Mouse (Mus musculus) neural tube, embryonic 10.5 days (tissue): Measurements from ENCODE around the gene Cpt1a.

ENCODE experiments used
- DNase-seq: peaks from one replicate; pipeline ENCODE4 v3.0.0-alpha.2; 2017; ENCODE audit warnings: low spot score; ENCODE audit errors: extremely low spot score

Cpt1a gene

DNA sequence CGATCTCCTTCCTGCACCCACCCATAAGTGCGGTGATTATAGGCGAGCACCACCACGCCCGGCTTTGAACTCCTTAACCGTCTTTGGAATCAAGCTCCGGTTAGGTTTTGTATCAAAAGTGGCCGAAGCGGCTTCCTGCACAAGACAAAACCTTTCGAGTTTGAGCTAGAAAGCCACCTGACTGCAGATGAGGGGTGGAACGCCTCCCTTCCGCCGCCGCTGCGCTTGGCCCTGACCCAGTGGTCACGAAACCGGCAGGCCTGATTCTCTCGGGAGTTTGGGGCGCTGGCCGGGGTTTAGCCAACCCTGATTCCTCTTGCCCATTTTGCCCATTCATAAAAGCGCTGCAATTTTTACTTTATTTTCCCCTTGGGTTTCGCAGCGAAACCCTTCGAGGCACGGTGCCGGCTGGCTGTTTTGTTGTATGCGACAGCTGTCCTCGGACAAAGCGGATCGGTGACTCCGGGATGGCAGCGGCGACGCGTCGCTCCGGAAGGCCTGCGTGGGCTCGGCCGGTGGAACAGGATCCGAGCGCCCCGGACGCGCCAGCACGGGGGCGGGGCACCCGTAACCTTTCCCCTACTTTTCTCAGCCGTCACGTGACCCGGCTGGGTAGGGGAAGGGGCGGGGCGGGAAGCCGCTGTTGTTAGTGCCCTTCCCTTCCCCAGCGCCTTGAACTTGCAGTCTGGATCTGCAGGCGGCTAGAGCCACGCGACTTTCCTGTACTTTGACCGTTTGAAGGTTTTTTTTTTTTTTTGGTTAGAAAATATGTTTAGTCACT lies 3.0 kb downstream of the Cpt1a start:
- DNase-seq, result peak; percentile 92

DNA sequence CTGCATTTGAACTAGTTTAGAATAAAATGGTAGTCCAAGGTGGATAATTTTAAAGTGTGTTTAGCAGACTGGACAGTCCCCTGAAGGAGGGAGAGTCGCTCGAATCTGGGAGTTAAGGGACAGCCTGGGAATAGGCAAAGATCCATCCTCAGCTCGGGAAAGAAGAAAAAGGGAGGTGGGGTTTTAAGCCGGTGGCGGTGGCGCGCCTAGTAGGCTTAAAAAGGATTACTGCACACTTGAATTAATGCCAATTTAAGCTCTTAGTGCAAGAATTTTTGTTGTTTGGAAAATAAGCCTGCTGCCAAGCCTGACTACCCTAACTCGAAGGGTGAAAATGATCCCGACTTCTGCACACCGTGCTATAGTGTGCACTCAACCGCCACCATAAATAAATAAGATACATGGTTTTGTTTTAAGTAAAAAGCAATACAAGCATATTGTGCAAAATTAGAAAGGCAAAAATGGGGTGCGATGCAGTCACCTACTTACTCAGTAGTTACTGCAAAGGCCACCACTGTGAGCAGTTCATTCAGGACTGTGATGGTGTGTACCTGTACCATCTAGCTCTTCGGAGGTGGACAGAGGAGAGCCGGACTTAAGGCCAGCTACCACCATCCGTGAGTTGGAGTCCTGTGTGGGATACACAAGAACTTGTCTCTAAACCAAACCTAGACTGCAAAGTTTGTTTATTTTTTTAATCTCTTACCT lies 3.8 kb downstream of the Cpt1a start:
- peak; percentile 30 for DNase-seq

DNA sequence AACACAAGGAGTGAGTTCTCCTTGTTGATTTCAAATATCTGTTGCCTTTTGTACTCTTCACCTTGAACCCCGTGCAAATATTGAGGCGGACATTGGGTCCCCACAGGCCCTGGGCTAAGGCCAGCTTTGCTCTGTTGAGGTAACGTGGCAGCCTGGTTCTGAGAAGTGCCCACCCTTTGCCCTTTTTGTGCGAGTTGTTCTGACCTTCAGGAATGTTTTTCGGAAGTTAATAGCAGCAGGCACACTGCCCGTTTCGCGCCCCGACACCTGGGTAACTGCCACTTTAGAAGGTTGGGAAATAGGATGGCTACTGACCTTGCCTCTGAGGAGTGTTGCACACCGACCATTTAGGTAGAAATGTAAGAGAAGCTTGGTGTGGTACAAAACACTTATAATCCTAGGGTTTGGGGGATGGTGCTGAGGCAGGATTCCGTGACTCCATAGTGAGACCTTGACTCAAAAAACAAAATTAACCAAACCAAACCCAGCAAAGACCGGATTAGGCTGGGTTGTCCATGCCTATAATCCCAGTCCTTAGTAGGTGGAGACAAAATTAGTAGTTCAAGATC lies 4.4 kb downstream of the Cpt1a start:
- no peak for DNase-seq

- DNase-seq, result no peak
These were observed 11.1 kb downstream of the Cpt1a start for GRCm38 (mm10) chr19:3333247-3333646.

DNA sequence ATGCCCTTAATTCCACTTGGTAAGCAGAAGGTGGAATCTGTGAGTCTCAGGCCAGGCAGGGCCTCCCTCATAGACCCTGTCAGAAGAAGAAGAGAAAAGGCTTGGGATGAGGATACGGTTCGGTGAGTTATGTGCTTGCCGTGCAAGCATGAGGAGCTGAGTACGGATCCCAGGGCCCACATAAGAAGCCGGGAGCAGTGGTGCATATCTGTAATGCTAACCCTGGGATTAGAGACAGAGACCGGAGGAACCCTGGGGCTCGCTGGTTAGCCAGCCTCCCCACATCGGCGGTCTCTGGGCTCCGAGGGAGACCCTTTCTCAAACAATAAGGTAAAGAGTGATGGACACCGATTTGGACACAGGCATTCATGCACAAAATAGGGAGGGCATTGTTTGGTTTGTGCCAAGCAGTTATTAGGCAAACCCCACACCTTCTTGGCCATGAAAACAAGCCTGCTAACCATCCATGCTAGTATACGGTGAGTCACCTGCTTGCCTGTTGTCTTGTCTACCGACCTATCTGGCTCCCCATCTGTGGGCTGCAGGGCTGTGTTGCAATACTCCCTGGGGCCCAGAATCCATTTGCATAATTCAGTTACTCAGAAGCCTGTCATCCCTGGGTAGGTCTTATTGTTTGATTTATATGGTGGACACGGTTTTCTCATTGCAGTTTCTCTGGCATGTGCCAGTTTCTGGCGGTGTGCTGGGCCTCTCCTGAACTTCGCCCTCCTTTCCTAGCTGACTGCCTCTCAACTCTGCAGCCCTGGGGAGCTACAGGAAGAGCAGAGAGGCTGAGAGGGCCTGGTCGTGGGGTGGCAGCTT lies 11.8 kb downstream of the Cpt1a start:
- DNase-seq, result no peak

DNA sequence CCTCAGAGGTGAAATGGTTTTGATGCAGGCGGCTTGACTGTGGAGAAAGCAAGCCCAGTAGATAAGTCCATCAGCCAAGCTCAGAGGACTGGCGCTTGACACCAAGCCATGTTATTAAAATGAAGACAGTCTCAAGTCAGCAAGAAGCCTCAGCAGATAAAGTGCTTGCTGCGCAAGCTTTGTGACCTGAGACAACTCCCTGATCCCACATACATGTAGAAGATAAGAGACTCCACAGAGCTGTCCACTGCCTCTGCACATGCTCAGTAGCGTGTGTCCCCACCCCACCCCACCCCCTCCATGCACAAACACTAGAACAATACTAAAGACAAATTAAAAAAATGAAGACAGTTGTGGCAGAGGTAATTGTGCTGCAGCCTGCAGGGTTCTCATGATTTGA lies 12.4 kb downstream of the Cpt1a start:
- DNase-seq, result no peak

- DNase-seq, result no peak
These were observed 13.8 kb downstream of the Cpt1a start for GRCm38 (mm10) chr19:3335917-3336316.

DNA sequence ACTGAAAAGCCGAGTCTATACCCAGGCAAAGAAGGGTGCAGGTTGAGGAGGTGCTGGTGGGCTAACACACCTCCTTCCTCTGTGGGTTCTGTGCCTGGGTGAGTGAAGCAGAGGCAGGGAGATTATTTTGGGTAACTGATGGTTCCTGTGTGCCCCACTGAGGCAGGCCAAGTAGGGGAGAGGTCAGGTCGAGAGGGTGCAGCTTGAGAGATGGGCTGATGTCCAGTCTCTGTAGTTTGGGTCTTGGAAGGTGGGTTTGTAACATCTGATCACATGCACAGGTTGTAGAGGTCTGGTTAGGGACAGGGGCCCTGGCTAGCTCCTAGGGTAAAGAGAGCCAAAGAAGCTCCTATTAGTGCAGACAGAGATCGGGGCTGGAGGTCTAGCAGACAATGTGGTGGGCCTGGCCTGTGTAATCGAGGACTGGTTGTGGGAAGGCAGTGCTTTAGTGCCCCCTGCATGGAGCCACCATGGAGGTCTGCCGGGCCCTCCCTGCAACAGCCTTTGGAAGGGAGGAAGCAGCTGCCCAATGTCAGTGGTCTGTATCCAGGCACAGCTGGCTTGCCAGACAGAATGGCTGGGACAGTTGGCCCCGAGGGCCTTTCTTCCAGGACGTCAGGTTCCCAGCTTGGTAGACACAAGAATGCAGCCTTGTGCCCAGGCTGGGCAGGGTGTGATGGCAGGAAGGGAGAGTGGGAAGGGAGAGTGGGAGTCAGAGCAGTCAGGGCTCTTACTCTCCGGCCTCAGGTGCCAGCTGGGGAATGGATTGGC lies 14.5 kb downstream of the Cpt1a start:
- no peak for DNase-seq

- DNase-seq, result no peak
These were observed 17.1 kb downstream of the Cpt1a start for GRCm38 (mm10) chr19:3339187-3339586.

- DNase-seq, result no peak
These were observed 18.9 kb downstream of the Cpt1a start for GRCm38 (mm10) chr19:3341021-3341420.

DNA sequence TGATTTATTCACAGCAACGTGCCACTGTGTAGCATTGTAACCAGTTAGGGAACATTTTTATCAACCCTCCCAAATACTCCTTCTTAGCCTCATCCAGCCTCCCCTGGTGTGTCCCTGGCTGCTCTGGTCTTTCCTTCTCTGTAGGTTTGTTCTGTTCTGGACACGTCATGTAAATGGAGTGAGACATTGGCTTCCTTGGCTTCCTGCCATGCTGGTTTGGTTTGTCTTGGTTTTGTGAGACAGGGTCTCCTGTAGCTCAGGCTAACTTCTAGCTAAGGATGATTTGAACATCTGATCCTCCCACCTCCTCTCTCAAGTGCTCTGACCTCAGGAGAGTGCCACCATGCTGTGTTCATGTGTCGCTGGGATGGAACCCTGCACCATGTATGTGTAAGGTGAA lies 21.8 kb downstream of the Cpt1a start:
- no peak for DNase-seq

DNA sequence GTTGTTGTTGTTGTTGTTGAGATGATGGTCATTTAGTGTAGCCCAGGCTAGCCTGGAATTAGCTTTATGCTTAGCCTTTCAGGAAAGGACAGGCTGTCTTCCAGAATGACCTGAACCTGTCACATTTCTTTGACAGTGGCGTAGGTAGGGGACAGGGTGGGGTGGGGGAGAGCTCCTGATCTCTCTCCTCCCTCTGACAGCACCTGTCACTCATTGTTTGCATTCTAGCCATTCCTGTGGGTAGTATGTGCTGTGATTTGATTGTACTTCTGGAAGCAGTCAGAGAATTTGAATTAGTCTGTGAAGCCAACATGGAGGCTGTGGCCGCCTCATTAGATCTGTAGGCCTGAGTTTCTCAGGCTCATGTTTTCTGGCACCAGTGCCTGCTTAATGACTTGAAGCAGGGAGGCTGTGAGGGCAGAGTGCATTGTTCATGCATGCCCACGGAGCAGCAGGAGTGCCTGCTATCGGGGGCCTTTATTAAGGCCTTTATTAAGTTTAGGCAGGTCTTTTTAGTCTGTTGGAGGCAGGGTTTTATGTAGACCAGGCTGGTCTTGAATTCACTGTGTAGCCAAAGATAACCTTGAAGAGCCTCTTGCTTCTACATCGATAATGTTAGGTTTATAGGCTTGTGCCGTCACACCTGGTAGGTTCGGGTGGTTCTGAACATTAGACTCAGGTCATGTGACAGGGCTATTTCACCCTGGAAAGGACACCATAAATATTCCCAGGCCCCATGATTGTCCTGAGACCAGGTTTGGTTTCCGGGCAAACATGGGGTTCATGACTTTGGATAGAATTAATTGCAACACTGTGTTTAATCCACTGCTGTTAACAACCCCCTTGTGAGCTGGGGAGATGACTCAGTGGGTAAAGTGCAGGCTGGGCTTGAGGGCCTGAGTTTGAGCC lies 22.8 kb downstream of the Cpt1a start:
- no peak for DNase-seq

- no peak for DNase-seq
These were observed 25.6 kb downstream of the Cpt1a start for GRCm38 (mm10) chr19:3347784-3348183.

DNA sequence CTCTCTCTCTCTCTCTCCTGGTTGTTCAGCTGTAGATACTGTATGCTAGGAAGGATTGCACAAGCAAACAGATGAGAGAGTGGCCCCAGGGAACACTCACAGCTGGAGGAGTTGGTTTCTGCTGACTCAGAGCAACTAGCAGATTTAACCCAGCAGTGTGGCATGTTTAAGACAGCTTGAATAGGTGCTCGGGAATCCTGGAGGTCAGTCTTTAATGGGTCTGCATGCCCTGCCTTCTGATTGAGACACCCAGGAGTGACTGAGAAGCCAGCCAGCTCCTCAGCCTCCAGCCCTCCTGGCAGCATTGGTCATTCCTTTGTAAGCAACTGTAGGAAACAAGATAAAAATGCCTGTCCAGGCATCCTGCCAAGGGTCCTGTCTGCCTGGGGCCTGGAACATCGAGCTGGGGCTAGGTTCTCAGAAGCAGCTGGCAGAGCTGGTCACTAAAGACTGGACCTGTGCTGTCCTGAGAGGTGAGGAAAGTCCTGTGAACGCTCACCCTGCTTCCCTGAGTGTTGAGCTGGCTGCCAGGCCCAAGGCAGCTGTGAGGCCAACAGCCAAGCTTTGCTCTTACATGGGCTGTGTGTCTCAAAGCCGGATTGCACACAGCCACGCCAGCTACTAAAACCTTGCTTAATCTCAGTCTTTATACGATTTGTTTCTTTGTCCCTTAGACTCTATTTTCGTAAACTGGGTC lies 31.4 kb downstream of the Cpt1a start:
- DNase-seq, result no peak

GRCm38 (mm10) chr19:3355096-3355495 lies 33.0 kb downstream of the Cpt1a start:
- peak; percentile 23 for DNase-seq

GRCm38 (mm10) chr19:3356516-3356915 lies 34.4 kb downstream of the Cpt1a start:
- no peak for DNase-seq

DNA sequence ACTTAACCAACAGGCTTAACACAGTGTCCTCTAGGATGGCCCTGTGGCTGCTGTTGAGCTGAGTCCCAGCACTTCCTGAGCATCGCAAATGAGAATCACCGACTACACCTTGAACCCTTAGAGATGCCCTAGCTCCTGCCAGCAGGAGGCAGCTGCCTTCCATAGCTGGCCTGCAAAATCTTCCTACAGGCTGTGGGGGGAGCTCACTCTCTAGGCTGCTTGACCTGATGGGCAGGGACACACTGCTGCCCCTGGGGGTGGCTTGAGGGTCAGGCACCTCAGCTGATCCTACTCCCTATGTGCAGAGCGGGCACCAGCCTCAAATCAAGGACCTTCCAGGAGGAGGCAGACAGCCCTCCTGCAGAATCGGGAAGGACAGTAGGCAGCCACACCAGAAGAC lies 35.5 kb downstream of the Cpt1a start:
- DNase-seq, result no peak

- DNase-seq, result no peak
These were observed 37.9 kb downstream of the Cpt1a start for GRCm38 (mm10) chr19:3359841-3360588.

- DNase-seq, result no peak
These were observed 41.4 kb downstream of the Cpt1a start for GRCm38 (mm10) chr19:3363510-3363909.
